Comparison of ENCODE assay signal across 11 mouse cellular contexts in genomic region chr16:76958597-76959392, GRCm38 (mm10). TPM values are rescaled to one million over a fixed set of nuclear protein-coding genes. Genes with fewer than 3 reads are reported as not detected.
DNase-seq lines count a peak whose midpoint lies in the region; ATAC-seq lines count a peak whose summit lies in the region.
"Had no signal": no experiment of that assay in that cellular context is flagged by ENCODE, and none has a peak within 500 bp of the region (broad histone marks: within the 10 kb centered on the region; RNA-seq: fewer than 3 reads in every experiment).

No protein-coding gene starts in this region.

- peak; percentile 2 for DNase-seq in ovary, postnatal 36 days (ENCODE audit: low spot score)
- DNase-seq in ovary, postnatal 14 days (ENCODE audit: low spot score): no peak
- DNase-seq in lung, postnatal 14 days: peak; percentile 48
- DNase-seq in cerebellum, postnatal 10 days: no peak
- DNase-seq in cerebellum, adult 18-20 months: no peak
- no peak for DNase-seq in MN1 (ENCODE audit: low spot score)
- DNase-seq in spleen, adult 12 weeks (ENCODE audit: low spot score): no peak
- DNase-seq: thymus, adult 2 months had no signal

- no peak overlapping the region for H3K4me3 ChIP-seq in embryonic facial prominence, embryonic 15.5 days (replicated peaks)
- H3K4me3 ChIP-seq: midbrain, embryonic 10.5 days had no signal

- no peak overlapping the region for H3K9ac ChIP-seq in embryonic facial prominence, embryonic 15.5 days

- no peaks in the 10 kb centered on the region for H3K36me3 ChIP-seq in embryonic facial prominence, embryonic 15.5 days
- H3K36me3 ChIP-seq: midbrain, embryonic 10.5 days had no signal

- no peaks in the 10 kb centered on the region for H3K27me3 ChIP-seq in embryonic facial prominence, embryonic 15.5 days

- WGBS in embryonic facial prominence, embryonic 15.5 days: 48% methylated on average over 7 of the region's 7 CpGs

- no peak overlapping the region for H3K4me2 ChIP-seq in embryonic facial prominence, embryonic 15.5 days (replicated peaks)

- H3K9me3 ChIP-seq in embryonic facial prominence, embryonic 15.5 days (replicated peaks): no peaks in the 10 kb centered on the region
- H3K9me3 ChIP-seq: midbrain, embryonic 10.5 days had no signal

- no peaks in the 10 kb centered on the region for H3K4me1 ChIP-seq in embryonic facial prominence, embryonic 15.5 days
- H3K4me1 ChIP-seq: midbrain, embryonic 10.5 days had no signal

- ATAC-seq in embryonic facial prominence, embryonic 15.5 days (ENCODE audit: insufficient number of reproducible peaks, low FRiP score, low TSS enrichment, low read depth): 0 out of 2 replicates have a peak, but pooled peaks have one; percentile 47
- ATAC-seq: forebrain, embryonic 14.5 days had no signal

- 0 out of 2 replicates have a peak overlapping the region, but pooled peaks have one; percentile 31 for H3K27ac ChIP-seq in embryonic facial prominence, embryonic 15.5 days (replicated peaks)
- H3K27ac ChIP-seq: midbrain, embryonic 10.5 days had no signal

RNA-seq across cellular contexts. Expression of gene Usp25, which starts 54.7 kb away (rescaled TPM):
- polyA plus RNA-seq in embryonic facial prominence, embryonic 15.5 days (2015; fragmentation: Nextera tagmentation; extraction: Ambion mirVana): 20.5 and 22.9 TPM in 2 replicates

Comparison
In these comparisons a context has a peak if more than half of its experiments do, and no peak if none do; other contexts are left out.
1. DNase-seq: peak in ovary, postnatal 36 days (single experiment) and lung, postnatal 14 days (single experiment); none in ovary, postnatal 14 days (single experiment), cerebellum, postnatal 10 days (0 of 2), cerebellum, adult 18-20 months (0 of 2), MN1 (single experiment) and spleen, adult 12 weeks (single experiment).